Mouse (Mus musculus) erythroblast, embryonic 14.5 days (primary cell): ENCODE measurements around the gene Adamts16. TPM values are rescaled to one million over a fixed set of nuclear protein-coding genes. Genes with fewer than 3 reads are reported as not detected.

ENCODE experiments used
- H3K27me3 ChIP-seq: 2 replicates; pipeline ENCODE4 v1.6.1; 2012; ENCODE audit warnings: inconsistent platforms; ENCODE audit not compliant: control insufficient read depth
- H3K36me3 ChIP-seq: 2 replicates; pipeline ENCODE4 v1.6.1; 2012; ENCODE audit warnings: mild to moderate bottlenecking, inconsistent platforms; ENCODE audit not compliant: control insufficient read depth
- H3K4me1 ChIP-seq: 2 replicates; pipeline ENCODE4 v1.6.1; 2012; ENCODE audit warnings: inconsistent platforms; ENCODE audit not compliant: control insufficient read depth
- H3K4me3 ChIP-seq: replicated peaks from 2 replicates; pipeline ENCODE3; 2012; ENCODE audit warnings: moderate library complexity, mild to moderate bottlenecking, inconsistent platforms
- H3K9me3 ChIP-seq: 2 replicates; pipeline ENCODE4 v1.6.1; 2012; ENCODE audit warnings: low read length, inconsistent platforms, mixed read lengths; ENCODE audit not compliant: control insufficient read depth
- GATA1 ChIP-seq: IDR thresholded peaks from 2 replicates; pipeline ENCODE4 v1.6.1; 2012; ENCODE audit warnings: low read length, inconsistent platforms, mixed read lengths
- TAL1 ChIP-seq: IDR thresholded peaks from 3 replicates; pipeline ENCODE4 v1.6.1; 2012; ENCODE audit warnings: low read length, inconsistent platforms, mixed read lengths
- polyA plus RNA-seq: library from polyadenylated mRNA; stranded (reverse); fragments of >175 nt; gene quantifications from 2 replicates; pipeline ENCODE4 v1.2.3, GENCODE M21; 2012

Gene Adamts16
- polyA plus RNA-seq, 1 experiment: not detected

- Histone ChIP-seq H3K9me3 (peaks cover 3% of the 10 kb centered on the region; the same call in 1 of the 2 replicates), H3K27me3 (no peaks in the 10 kb centered on the region), H3K36me3 (no peaks in the 10 kb centered on the region), H3K4me1 (no peaks in the 10 kb centered on the region), H3K4me3 (no peak overlapping the region)
- TF ChIP-seq GATA1 (no peak), TAL1 (no peak)
Observed at GRCm38 (mm10) chr13:70871049-70871448, 29.4 kb upstream of the Adamts16 start.

- H3K36me3 ChIP-seq: no peaks in the 10 kb centered on the region
- peaks cover 3% of the 10 kb centered on the region; the same call in 1 of the 2 replicates for H3K9me3 ChIP-seq
- H3K27me3 ChIP-seq: no peaks in the 10 kb centered on the region
- TF ChIP-seq TAL1 (no peak), GATA1 (no peak)
- no peak overlapping the region for H3K4me3 ChIP-seq
- no peaks in the 10 kb centered on the region for H3K4me1 ChIP-seq
Observed at GRCm38 (mm10) chr13:70866971-70867625, 25.5 kb upstream of the Adamts16 start.

GRCm38 (mm10) chr13:70865867-70866266 is 24.3 kb upstream of the Adamts16 start:
- no peaks in the 10 kb centered on the region for H3K4me1 ChIP-seq
- peaks cover 3% of the 10 kb centered on the region; the same call in 1 of the 2 replicates for H3K9me3 ChIP-seq
- H3K4me3 ChIP-seq: no peak overlapping the region
- no peaks in the 10 kb centered on the region for H3K27me3 ChIP-seq
- no peaks in the 10 kb centered on the region for H3K36me3 ChIP-seq
- TF ChIP-seq TAL1 (no peak), GATA1 (no peak)

DNA sequence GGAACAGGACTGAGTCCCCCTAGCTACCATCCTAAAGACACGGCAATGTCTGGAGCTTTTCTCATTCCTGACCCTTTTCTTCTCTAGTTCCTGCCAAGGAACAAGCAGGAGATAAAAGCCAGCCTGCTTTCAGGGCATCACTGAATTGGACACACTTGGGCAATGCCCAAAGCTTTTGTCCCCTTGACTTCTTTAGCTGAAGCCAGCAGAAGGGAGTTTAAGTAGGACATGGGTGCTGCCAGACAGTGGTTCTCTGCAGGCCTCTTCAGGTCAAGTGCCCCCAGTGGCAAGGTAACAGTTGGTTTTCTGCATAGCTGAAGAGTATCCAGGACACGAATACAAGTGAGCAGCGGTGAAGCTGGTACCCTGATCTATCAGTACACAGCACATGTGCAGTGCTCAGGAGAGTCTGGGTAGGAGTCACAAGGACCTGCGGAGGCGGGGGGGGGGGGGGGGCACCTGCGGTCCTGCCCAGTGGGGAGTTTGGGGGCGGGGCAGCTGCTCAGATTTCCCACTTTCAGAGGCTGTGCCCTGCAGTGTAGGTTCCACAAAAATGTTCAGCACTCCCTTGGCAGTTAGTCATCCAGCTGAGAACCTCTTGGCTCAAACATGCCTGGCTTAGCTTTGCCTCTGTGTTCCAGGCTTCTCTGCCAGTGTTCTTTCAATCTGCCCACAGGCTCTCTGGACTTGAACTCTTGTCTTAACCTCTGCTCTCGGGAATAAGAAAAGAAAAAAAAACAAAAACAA is 20.7 kb upstream of the Adamts16 start:
- H3K9me3 ChIP-seq: peaks cover 3% of the 10 kb centered on the region; the same call in 1 of the 2 replicates
- TF ChIP-seq TAL1 (no peak), GATA1 (no peak)
- H3K4me3 ChIP-seq: no peak overlapping the region
- no peaks in the 10 kb centered on the region for H3K27me3 ChIP-seq
- H3K36me3 ChIP-seq: no peaks in the 10 kb centered on the region
- no peaks in the 10 kb centered on the region for H3K4me1 ChIP-seq

- TF ChIP-seq GATA1 (no peak), TAL1 (no peak)
- no peaks in the 10 kb centered on the region for H3K27me3 ChIP-seq
- H3K4me3 ChIP-seq: no peak overlapping the region
- no peaks in the 10 kb centered on the region for H3K4me1 ChIP-seq
- H3K36me3 ChIP-seq: no peaks in the 10 kb centered on the region
- no peaks in the 10 kb centered on the region; the same call in 1 of the 2 replicates for H3K9me3 ChIP-seq
Observed at GRCm38 (mm10) chr13:70853601-70854000, 12.0 kb upstream of the Adamts16 start.

DNA sequence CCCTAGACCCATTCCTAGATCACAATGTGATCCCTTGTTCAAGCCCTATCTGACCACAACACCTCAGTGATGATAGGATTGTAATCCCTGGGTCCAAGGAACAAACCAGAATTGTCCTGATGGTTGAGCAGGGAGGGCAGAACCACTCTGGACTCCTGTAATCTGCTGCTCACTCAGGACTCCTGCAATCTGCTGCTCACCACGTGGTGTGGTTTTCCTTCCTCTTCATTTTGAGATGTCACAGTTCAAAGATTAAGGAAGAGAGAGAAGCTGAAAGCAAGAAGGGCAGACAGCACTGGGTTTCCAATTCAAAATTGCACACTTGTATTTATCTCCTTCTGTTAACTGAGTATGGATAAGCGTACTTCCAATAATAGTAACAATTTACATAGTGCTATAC is 5.3 kb upstream of the Adamts16 start:
- Histone ChIP-seq H3K36me3 (no peaks in the 10 kb centered on the region), H3K9me3 (no peaks in the 10 kb centered on the region), H3K4me3 (no peak overlapping the region), H3K4me1 (no peaks in the 10 kb centered on the region), H3K27me3 (peaks cover 8% of the 10 kb centered on the region; the same call in 1 of the 2 replicates)
- no peak for TF ChIP-seq GATA1
- TF ChIP-seq TAL1: no peak

GRCm38 (mm10) chr13:70845526-70845925 is 3.9 kb upstream of the Adamts16 start:
- Histone ChIP-seq H3K9me3 (no peaks in the 10 kb centered on the region), H3K27me3 (peaks cover 19% of the 10 kb centered on the region)
- TF ChIP-seq TAL1: no peak
- no peak for TF ChIP-seq GATA1

GRCm38 (mm10) chr13:70842126-70842525 is 515 bp upstream of the Adamts16 start:
- Histone ChIP-seq H3K4me1 (no peaks in the 10 kb centered on the region), H3K27me3 (peaks cover 19% of the 10 kb centered on the region), H3K9me3 (no peaks in the 10 kb centered on the region), H3K36me3 (no peaks in the 10 kb centered on the region), H3K4me3 (no peak overlapping the region)
- TF ChIP-seq GATA1 (no peak), TAL1 (no peak)

More at GRCm38 (mm10) chr13:70845526-70845925, 3.9 kb upstream of the Adamts16 start:
- no peaks in the 10 kb centered on the region for H3K4me1 ChIP-seq
- no peaks in the 10 kb centered on the region for H3K36me3 ChIP-seq
- no peak overlapping the region for H3K4me3 ChIP-seq

- no peak overlapping the region for H3K4me3 ChIP-seq
- no peaks in the 10 kb centered on the region for H3K4me1 ChIP-seq
- H3K36me3 ChIP-seq: no peaks in the 10 kb centered on the region
- TF ChIP-seq TAL1: no peak
- no peak for TF ChIP-seq GATA1
- H3K27me3 ChIP-seq: peaks cover 19% of the 10 kb centered on the region
- H3K9me3 ChIP-seq: no peaks in the 10 kb centered on the region
Observed at GRCm38 (mm10) chr13:70840161-70840560, 1.4 kb downstream of the Adamts16 start.
